ENCODE assay signal across 22 mouse cellular contexts in genomic region chr5:119796443-119797160, GRCm38 (mm10). TPM values are rescaled to one million over a fixed set of nuclear protein-coding genes. Genes with fewer than 3 reads are reported as not detected.
DNase-seq lines count a peak whose midpoint lies in the region; ATAC-seq and TF ChIP-seq lines count a peak whose summit lies in the region.
"Had no signal": no experiment of that assay in that cellular context is flagged by ENCODE, and none has a peak within 500 bp of the region (broad histone marks: within the 10 kb centered on the region; RNA-seq: fewer than 3 reads in every experiment).

No protein-coding gene starts in this region.

- intact Hi-C loops in heart, postnatal 25 days (cut with DNase I), result no loop called here

- H3K4me1 ChIP-seq in heart, embryonic 13.5 days, result peaks cover 42% of the 10 kb centered on the region
- H3K4me1 ChIP-seq in G1E (ENCODE audit: insufficient read depth, low read depth, low read length), result no peaks in the 10 kb centered on the region
- H3K4me1 ChIP-seq in limb, embryonic 11.5 days (ENCODE audit: control insufficient read depth, insufficient read depth, low read length), result no peaks in the 10 kb centered on the region; the same call in 1 of the 2 replicates
- H3K4me1 ChIP-seq: hindbrain, embryonic 15.5 days; neural tube, embryonic 12.5 days had no signal

- peaks cover 87% of the 10 kb centered on the region for H3K27me3 ChIP-seq in heart, embryonic 13.5 days (replicated peaks)
- no peaks in the 10 kb centered on the region for H3K27me3 ChIP-seq in G1E (ENCODE audit: insufficient read depth, low read length)
- H3K27me3 ChIP-seq in limb, embryonic 11.5 days (ENCODE audit: control insufficient read depth, insufficient read depth, low read length), result peaks cover 73% of the 10 kb centered on the region

- H3K27ac ChIP-seq in heart, embryonic 13.5 days (replicated peaks), result peak overlapping the region; percentile 89
- H3K27ac ChIP-seq in limb, embryonic 11.5 days (replicated peaks; ENCODE audit: low read depth, low read length), result peak overlapping the region; percentile 86
- H3K27ac ChIP-seq: hindbrain, embryonic 15.5 days; layer of hippocampus, adult 2 months; lung, embryonic 15.5 days; neural tube, embryonic 12.5 days had no signal

- H3K4me2 ChIP-seq in heart, embryonic 13.5 days, result peak overlapping the region; percentile 81
- H3K4me2 ChIP-seq in limb, embryonic 11.5 days (ENCODE audit: low read depth, severe bottlenecking), result peak overlapping the region; percentile 69
- H3K4me2 ChIP-seq: hindbrain, embryonic 15.5 days; lung, embryonic 15.5 days; neural tube, embryonic 12.5 days had no signal

- no peaks in the 10 kb centered on the region for H3K36me3 ChIP-seq in heart, embryonic 13.5 days
- no peaks in the 10 kb centered on the region for H3K36me3 ChIP-seq in G1E (replicated peaks)
- H3K36me3 ChIP-seq in limb, embryonic 11.5 days (ENCODE audit: control insufficient read depth, insufficient read depth, low read length), result no peaks in the 10 kb centered on the region
- H3K36me3 ChIP-seq: hindbrain, embryonic 15.5 days; lung, embryonic 15.5 days; neural tube, embryonic 12.5 days had no signal

- peak; percentile 22; the same call in 1 of the 2 replicates for ATAC-seq in heart, embryonic 13.5 days (ENCODE audit: extremely low read depth, insufficient number of reproducible peaks, low FRiP score, low TSS enrichment)
- no peak for ATAC-seq in G1E (ENCODE audit: extremely low read depth, insufficient number of reproducible peaks, low FRiP score, poor library complexity, severe bottlenecking)
- peak; percentile 37; the same call in 1 of the 2 replicates for ATAC-seq in limb, embryonic 11.5 days (ENCODE audit: insufficient number of reproducible peaks, low FRiP score, low TSS enrichment, low read depth)
- ATAC-seq: forebrain, embryonic 14.5 days had no signal

- DNase-seq in heart, postnatal 25 days (ENCODE audit: low spot score), result no peak
- no peak for DNase-seq in G1E (ENCODE audit: low spot score)
- peak; percentile 28 for DNase-seq in embryo, embryonic 11 days
- DNase-seq in limb, embryonic 11.5 days (ENCODE audit: low spot score), result peak; percentile 63
- no peak for DNase-seq in cerebellum, adult 9-10 months
- no peak for DNase-seq in urinary bladder, postnatal 36 days (ENCODE audit: low spot score in 2 of 2)
- DNase-seq: adrenal gland, postnatal 36 days; cerebellum, adult 2 months; gastrocnemius, postnatal 36 days; kidney, adult 18-20 months; kidney, postnatal 10 days; thymus, postnatal 14 days had no signal

- H3K4me3 ChIP-seq in heart, embryonic 13.5 days, result peak overlapping the region; percentile 54
- peak overlapping the region; percentile 6; the same call in 1 of the 2 replicates for H3K4me3 ChIP-seq in G1E (ENCODE audit: low read depth, low read length)
- H3K4me3 ChIP-seq in limb, embryonic 11.5 days (ENCODE audit: low read depth, low read length), result peak overlapping the region; percentile 49
- H3K4me3 ChIP-seq: hindbrain, embryonic 15.5 days; layer of hippocampus, adult 2 months; lung, embryonic 15.5 days; neural tube, embryonic 12.5 days had no signal

- H3K9me3 ChIP-seq in heart, embryonic 13.5 days, result no peaks in the 10 kb centered on the region
- peaks cover 75% of the 10 kb centered on the region for H3K9me3 ChIP-seq in G1E (replicated peaks)
- no peaks in the 10 kb centered on the region for H3K9me3 ChIP-seq in limb, embryonic 11.5 days (ENCODE audit: control insufficient read depth, low read length)
- H3K9me3 ChIP-seq: hindbrain, embryonic 15.5 days; lung, embryonic 15.5 days; neural tube, embryonic 12.5 days had no signal

- WGBS in heart, embryonic 13.5 days, result 3% methylated on average over 33 of the region's 33 CpGs
- under 1% methylated on average over 33 of the region's 33 CpGs for WGBS in limb, embryonic 11.5 days

- TF ChIP-seq CTCF in G1E (IDR thresholded peaks at IDR 0.05; ENCODE audit: low read depth, low read length), result no peak

- peak overlapping the region; percentile 89 for H3K9ac ChIP-seq in heart, embryonic 13.5 days
- peak overlapping the region; percentile 86 for H3K9ac ChIP-seq in limb, embryonic 11.5 days (ENCODE audit: low read length)
- H3K9ac ChIP-seq: hindbrain, embryonic 15.5 days; lung, embryonic 15.5 days; neural tube, embryonic 12.5 days had no signal

RNA-seq across cellular contexts. Expression of gene Tbx5, which starts 35.9 kb away (rescaled TPM):
- polyA plus RNA-seq in heart, embryonic 13.5 days (2015; fragmentation: Nextera tagmentation; extraction: Ambion mirVana), result 31.3 and 38.4 TPM in 2 replicates
- 10 to 100 TPM; 29.0 to 33.6 TPM for total RNA-seq in heart, postnatal 25 days (2021)
- total RNA-seq in G1E (2014; fragmentation: Nextera tagmentation), result not detected in 2 replicates
- 0.05 and 0.06 TPM in 2 replicates for total RNA-seq in G1E (2017)
- not detected in 2 replicates for polyA plus RNA-seq in G1E (2012)
- 34.3 and 40.5 TPM in 2 replicates for polyA plus RNA-seq in limb, embryonic 11.5 days (2014; fragmentation: Nextera tagmentation; extraction: Ambion mirVana)
- total RNA-seq: ES-E14; gastrocnemius, postnatal 36 days; layer of hippocampus, adult 2 months; liver, adult 2 months; midbrain, postnatal 0 days had no signal
- polyA plus RNA-seq: cerebellum, adult 2 months; cortical plate, adult 2 months; liver, adult 2 months; neural tube, embryonic 12.5 days had no signal

Comparison
In these comparisons a context has a peak if more than half of its experiments do, and no peak if none do; other contexts are left out.
1. DNase-seq: peak in embryo, embryonic 11 days (single experiment) and limb, embryonic 11.5 days (single experiment); none in heart, postnatal 25 days (single experiment), G1E (single experiment), cerebellum, adult 9-10 months (single experiment) and urinary bladder, postnatal 36 days (0 of 2).
2. RNA of gene Tbx5, which starts 35.9 kb away (polyA plus RNA-seq): 31.3 to 38.4 TPM in heart, embryonic 13.5 days and 34.3 to 40.5 TPM in limb, embryonic 11.5 days; not detected in G1E; every median in the first group is over 10 times any median in the second.
3. Peak in every context shown above with its lines, with median percentiles within 50 percentile points of each other: H3K4me3 ChIP-seq.